Mouse (Mus musculus): Measurements from ENCODE around the gene Sdk2. TPM values are rescaled to one million over a fixed set of nuclear protein-coding genes. Genes with fewer than 3 reads are reported as not detected.

Gene Sdk2
- polyA plus RNA-seq, 1 experiment, result 0.47 TPM

GRCm38 (mm10) chr11:113752685-113753430 is 314.0 kb downstream of the Sdk2 start:
- no peak for DNase-seq (ENCODE audit: low read depth, low spot score)
- 80% methylated on average over 10 of the region's 10 CpGs for WGBS

GRCm38 (mm10) chr11:113752158-113752661 is 314.6 kb downstream of the Sdk2 start:
- 7% methylated on average over 15 of the region's 15 CpGs for WGBS
- DNase-seq (ENCODE audit: low read depth, low spot score), result no peak

GRCm38 (mm10) chr11:113751484-113752084 is 315.3 kb downstream of the Sdk2 start, which contains the start of gene Cdc42ep4:
Gene Cdc42ep4 (minus strand): TSS chr11:113751881.
- DNase-seq (ENCODE audit: low read depth, low spot score), result peak; percentile 84

GRCm38 (mm10) chr11:113750571-113751483 is 316.0 kb downstream of the Sdk2 start:
- WGBS, result 1% methylated on average over 67 of the region's 67 CpGs

More at GRCm38 (mm10) chr11:113751484-113752084, 315.3 kb downstream of the Sdk2 start, which contains the start of gene Cdc42ep4:
- under 1% methylated on average over 44 of the region's 44 CpGs for WGBS

GRCm38 (mm10) chr11:113749749-113750351 is 317.0 kb downstream of the Sdk2 start:
- no peak for DNase-seq (ENCODE audit: low read depth, low spot score)

More at GRCm38 (mm10) chr11:113750571-113751483, 316.0 kb downstream of the Sdk2 start:
- DNase-seq (ENCODE audit: low read depth, low spot score), result no peak

GRCm38 (mm10) chr11:113748797-113749521 is 317.9 kb downstream of the Sdk2 start:
- no peak for DNase-seq (ENCODE audit: low read depth, low spot score)
- WGBS, result 9% methylated on average over 21 of the region's 21 CpGs

More at GRCm38 (mm10) chr11:113749749-113750351, 317.0 kb downstream of the Sdk2 start:
- 13% methylated on average over 9 of the region's 9 CpGs for WGBS

- DNase-seq (ENCODE audit: low read depth, low spot score), result no peak
- 81% methylated on average over 11 of the region's 11 CpGs for WGBS
Measured at GRCm38 (mm10) chr11:113747725-113748380, 319.0 kb downstream of the Sdk2 start.

- whole genome bisulfite sequencing, result 63% methylated on average over 16 of the region's 16 CpGs
- DNase-seq (ENCODE audit: low read depth, low spot score), result no peak
Measured at GRCm38 (mm10) chr11:113747056-113747455, 319.8 kb downstream of the Sdk2 start.

- DNase-seq (ENCODE audit: low read depth, low spot score), result no peak
- WGBS, result 70% methylated on average over 4 of the region's 4 CpGs
Measured at GRCm38 (mm10) chr11:113745961-113746360, 320.9 kb downstream of the Sdk2 start.

GRCm38 (mm10) chr11:113742998-113743397 is 323.8 kb downstream of the Sdk2 start:
- no peak for DNase-seq (ENCODE audit: low read depth, low spot score)
- WGBS, result 100% methylated on average over 1 of the region's 1 CpGs

GRCm38 (mm10) chr11:113740100-113740499 is 326.7 kb downstream of the Sdk2 start:
- no peak for DNase-seq (ENCODE audit: low read depth, low spot score)
- 46% methylated on average over 7 of the region's 7 CpGs for WGBS

GRCm38 (mm10) chr11:113739213-113739612 is 327.6 kb downstream of the Sdk2 start:
- DNase-seq (ENCODE audit: low read depth, low spot score), result no peak
- WGBS, result 21% methylated on average over 8 of the region's 8 CpGs

- DNase-seq (ENCODE audit: low read depth, low spot score), result no peak
- WGBS, result 57% methylated on average over 8 of the region's 8 CpGs
Measured at GRCm38 (mm10) chr11:113737912-113738311, 328.9 kb downstream of the Sdk2 start.

GRCm38 (mm10) chr11:113737553-113737854 is 329.3 kb downstream of the Sdk2 start:
- no peak for DNase-seq (ENCODE audit: low read depth, low spot score)
- WGBS, result 65% methylated on average over 3 of the region's 3 CpGs

- 76% methylated on average over 11 of the region's 11 CpGs for WGBS
- DNase-seq (ENCODE audit: low read depth, low spot score), result no peak
Measured at GRCm38 (mm10) chr11:113736848-113737552, 329.8 kb downstream of the Sdk2 start.

GRCm38 (mm10) chr11:113735151-113735550 is 331.7 kb downstream of the Sdk2 start:
- DNase-seq (ENCODE audit: low read depth, low spot score), result no peak

GRCm38 (mm10) chr11:113733631-113734364 is 333.0 kb downstream of the Sdk2 start:
- DNase-seq (ENCODE audit: low read depth, low spot score), result no peak
- 10% methylated on average over 6 of the region's 6 CpGs for WGBS

More at GRCm38 (mm10) chr11:113735151-113735550, 331.7 kb downstream of the Sdk2 start:
- WGBS, result 47% methylated on average over 6 of the region's 6 CpGs

All from large intestine, adult 2 months (tissue).